Mouse (Mus musculus) mammary gland, adult 2 months (tissue): ENCODE data around the gene Brd1. TPM values are rescaled to one million over a fixed set of nuclear protein-coding genes. Genes with fewer than 3 reads are reported as not detected.

Source experiments
- polyA plus RNA-seq: library from polyadenylated mRNA; depleted of rRNA; stranded (reverse); fragments of >200 nt; gene quantifications from 2 replicates; pipeline ENCODE4 v1.2.3, GENCODE M21; 2012; ENCODE audit warnings: low replicate concordance; rRNA removed

Gene Brd1
- polyA plus RNA-seq, result 9.4 and 12.0 TPM in 2 replicates

DNA sequence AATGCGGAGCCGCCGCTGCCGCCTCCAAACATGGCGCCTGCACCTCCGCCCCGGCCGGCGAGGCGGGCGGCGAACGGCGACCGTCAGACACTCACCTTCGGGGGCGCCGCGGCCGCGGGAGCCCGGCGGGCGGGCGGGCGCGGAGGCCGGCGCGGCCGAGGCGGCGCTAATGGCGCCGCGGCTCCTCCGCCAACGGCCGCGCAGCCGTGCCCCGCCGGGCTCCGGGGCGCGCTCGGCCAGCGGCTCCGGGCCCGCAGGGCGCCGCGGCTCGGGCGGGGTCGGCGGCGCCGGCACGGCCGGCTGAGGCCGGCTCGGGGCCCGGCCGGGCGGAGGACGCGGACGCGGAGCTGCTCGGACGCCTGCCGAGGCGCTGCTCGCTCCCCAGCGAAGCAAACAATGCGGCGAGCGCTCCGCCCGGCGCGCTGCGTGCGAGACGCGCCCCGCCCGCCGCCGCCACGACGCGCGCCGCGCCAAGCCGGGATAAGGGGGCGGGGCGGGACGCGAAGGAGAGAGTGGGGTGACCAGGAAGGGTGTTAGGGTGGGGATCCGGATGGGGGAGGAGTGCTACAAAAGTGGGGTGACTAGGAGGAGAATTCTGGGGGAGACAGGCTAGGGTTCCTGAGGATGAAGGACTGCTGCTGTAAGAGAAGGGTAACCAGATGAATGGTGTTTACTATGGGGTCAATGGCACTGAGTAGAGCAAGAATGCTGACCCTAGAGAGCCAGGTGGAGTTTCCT lies at the start of gene Brd1:
TSS of gene Brd1 (minus strand) at position 400 of the 738 bp plus-strand sequence.

GRCm38 (mm10) chr15:88751564-88752402 lies 17.8 kb upstream of the Brd1 start, which contains the start of gene Zbed4:
TSS of gene Zbed4 (plus strand) at chr15:88751660.

Other genes starting within 250 kb of the Brd1 start
- not detected in 2 replicates for gene Zdhhc25, start 133.9 kb downstream of the Brd1 start, polyA plus RNA-seq
- gene Zbed4, start 17.4 kb upstream of the Brd1 start, polyA plus RNA-seq, result 3.0 and 4.5 TPM in 2 replicates
- 19.0 and 22.9 TPM in 2 replicates for gene Alg12, start 85.1 kb upstream of the Brd1 start, polyA plus RNA-seq
- gene Creld2, start 85.4 kb upstream of the Brd1 start, polyA plus RNA-seq, result 20.2 and 24.4 TPM in 2 replicates
- 32.9 and 70.2 TPM in 2 replicates for gene Pim3, start 128.0 kb upstream of the Brd1 start, polyA plus RNA-seq
- not detected in 2 replicates for gene Ttll8, start 220.2 kb upstream of the Brd1 start, polyA plus RNA-seq
- gene Mlc1, start 244.8 kb upstream of the Brd1 start, polyA plus RNA-seq, result 0.39 and 0.61 TPM in 2 replicates
- not detected in 2 replicates for gene Mov10l1, start 248.7 kb upstream of the Brd1 start, polyA plus RNA-seq